Mouse (Mus musculus) embryo, embryonic 10.5 days (tissue): ENCODE measurements around the gene Ahctf1.
"Not testable (repeated sequence)": the region's sequence is repeated elsewhere in the genome, so short reads cannot be mapped to it uniquely, and the experiment has no call there.

ENCODE experiments used
- DNase-seq: peaks from one replicate; pipeline ENCODE4 v3.0.0-alpha.2; 2015; ENCODE audit warnings: low spot score

Gene Ahctf1

DNA sequence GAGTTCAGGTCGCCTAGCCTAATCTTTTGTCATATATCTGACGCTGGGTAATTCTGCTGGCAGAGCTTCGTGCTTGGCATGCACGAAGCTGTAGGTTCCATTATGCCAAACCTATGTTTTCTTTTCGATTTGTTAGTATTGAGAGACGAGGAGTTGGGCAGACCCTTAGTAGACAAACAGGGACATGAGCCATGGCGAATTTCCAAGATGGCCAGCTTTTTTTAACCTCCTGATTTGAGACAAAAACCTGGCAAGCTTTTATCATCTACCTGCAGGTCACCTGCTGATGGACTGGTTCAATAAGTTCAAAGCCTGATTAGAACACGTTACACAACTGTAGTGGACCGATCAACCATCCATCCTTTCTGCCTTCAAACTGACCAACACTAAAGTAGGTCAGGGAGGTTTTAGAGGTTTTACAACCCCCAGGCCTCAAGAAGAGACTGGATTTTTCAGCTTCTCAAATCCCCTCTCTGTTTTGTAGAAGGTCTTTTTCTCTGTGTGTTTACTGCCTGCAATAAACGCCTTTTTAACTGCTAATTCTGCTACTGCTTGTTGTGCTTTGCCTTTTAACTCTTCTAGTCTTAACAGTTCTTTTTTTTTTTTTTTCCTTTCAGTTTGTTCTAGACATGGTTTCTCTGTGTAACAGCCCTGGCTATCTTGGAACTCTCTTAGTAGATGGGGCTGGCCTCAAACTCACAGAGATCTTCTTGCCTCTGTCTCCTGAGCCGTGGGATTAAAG lies 831 bp upstream of the Ahctf1 start:
- DNase-seq, result no peak

DNA sequence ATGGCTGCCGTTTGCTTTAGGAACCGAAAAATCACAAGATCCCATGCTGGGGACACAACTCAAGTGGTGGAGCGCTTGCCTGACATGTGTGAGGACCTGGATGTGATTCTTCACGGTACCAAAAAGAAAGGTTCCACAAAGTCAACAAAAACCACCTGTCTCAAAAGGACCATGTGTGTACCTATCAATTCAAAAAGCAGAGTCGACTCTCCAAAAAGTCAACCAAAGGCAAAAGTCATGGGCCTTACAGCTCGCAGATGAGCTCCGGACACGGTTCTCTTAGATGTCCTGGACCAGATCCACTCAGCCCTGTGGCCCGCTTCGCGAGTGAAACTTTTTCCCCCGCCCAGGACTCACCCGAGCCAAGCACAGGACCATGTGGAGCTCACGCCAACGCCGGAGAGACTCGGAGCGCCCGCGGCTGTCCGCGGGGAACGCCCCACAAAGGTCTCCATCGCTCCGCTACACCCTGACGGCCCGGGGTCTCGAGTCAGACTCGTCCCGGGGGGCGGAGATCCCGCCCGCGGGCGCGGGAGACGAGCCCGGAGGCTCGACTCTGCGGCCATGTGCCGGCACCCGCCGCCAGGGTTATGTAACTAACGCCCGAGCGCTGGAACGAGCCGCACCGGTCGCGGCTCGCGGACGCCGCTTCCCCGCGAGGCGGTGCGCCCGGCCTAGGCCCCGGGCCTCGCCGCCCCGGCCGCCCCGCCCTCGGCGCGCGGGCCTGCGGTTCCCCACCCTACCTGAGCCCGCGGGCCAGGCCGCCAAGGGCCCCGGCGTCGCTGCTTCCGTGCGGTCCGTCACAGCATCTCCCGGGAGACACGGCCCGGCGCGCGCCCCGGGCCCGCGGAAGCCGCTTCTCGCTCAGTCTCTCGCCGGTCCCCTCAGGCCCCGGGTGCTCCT lies 619 bp downstream of the Ahctf1 start, which contains the start of gene Gm10518:
Gene Gm10518, plus strand, starts transcription at position 767 of the 903 bp plus-strand sequence.
- DNase-seq, result peak; percentile 66

DNA sequence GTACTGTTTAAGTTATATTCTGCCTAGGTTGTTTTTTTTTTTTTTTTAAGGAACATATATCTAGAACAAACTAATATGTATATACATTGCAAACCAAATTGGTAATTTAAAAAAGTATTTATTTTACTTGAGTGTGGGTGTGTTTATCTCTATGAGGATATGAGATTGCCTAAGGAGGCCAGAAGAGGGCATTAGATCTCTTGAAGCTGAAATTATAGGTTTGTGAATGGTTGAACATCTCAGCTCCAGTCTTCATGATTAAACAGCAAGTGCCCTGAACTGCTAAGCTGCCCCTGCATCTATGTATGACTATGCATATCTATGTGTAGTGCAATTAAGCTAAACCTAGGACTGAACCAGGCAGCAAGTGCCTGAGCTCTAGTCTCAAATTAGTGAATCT lies 4.7 kb downstream of the Ahctf1 start:
- DNase-seq, result no peak

DNA sequence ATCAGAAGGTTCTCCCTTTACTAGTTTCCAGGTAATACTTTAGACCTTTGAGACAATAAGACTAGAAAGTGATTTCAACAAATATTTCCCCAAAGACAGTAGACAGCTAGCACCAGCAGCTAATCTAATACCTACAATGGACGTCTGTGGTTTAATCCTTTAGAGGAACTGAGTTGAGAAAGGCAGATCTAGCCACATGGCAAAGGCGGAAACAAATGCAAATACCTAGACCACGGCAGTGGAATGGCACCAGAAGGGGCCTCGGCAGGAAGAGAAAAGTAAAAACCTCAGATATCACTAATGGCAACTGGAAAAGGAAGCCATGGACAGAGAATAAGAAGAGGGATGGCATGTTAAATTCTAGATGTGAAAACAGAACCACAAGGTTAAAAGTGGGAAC lies 16.2 kb downstream of the Ahctf1 start:
- DNase-seq, result no peak

DNA sequence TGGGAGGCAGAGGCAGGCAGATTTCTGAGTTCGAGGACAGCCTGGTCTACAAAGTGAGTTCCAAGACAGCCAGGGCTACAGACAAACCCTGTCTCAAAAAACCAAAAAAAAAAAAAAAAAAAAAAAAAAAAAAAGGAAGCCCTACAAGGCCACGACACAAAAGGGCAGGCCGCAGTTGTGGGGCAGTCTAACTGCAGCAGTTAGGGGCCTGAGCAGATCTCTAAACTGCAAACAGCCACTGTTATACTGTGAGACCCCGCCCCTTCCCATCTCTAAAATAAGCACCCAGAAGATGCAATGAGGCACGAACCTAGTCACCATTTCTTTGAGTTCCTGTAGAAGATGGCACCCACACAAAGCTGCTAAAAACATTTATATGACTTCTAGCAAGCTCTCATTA lies 18.0 kb downstream of the Ahctf1 start:
- DNase-seq, result no peak

DNA sequence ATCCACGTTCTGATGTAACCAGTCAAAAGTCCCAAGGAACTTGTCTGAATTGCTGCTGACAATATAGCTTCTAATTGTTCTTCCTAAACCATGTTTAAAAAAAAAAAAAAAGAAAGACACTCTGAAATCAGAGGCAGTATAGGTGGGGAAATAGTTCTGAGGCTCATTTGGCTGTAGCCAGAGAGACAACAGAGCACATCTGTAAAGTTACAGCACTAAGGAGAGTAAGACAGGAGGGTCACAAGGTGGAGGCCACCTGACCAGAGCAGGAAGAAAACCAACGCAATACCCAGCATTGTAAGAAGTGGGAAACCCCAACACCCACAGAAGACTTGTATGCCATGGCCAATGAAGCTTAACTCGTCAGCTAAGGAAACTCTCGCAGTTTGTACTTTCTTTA lies 19.4 kb downstream of the Ahctf1 start:
- DNase-seq, result no peak

DNA sequence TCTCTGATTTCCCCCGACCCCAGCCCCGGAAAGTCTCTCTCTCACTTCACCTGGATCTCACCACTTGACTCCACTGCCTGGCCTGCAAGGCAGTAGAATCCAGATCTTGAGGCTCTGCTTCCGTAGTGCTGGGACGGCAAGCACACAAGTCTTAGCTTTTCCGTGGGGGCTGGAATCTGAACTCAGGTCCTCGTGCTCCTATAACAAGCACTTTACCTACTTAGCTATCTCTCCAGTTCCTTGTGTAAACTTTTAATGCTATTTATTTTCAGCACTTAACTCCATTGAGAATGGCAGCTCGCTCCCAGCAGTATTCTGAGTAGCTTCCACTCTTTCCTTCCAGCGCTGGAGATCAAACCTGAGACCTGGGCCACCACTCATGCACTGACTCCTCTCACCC lies 26.6 kb downstream of the Ahctf1 start:
- DNase-seq, result no peak

DNA sequence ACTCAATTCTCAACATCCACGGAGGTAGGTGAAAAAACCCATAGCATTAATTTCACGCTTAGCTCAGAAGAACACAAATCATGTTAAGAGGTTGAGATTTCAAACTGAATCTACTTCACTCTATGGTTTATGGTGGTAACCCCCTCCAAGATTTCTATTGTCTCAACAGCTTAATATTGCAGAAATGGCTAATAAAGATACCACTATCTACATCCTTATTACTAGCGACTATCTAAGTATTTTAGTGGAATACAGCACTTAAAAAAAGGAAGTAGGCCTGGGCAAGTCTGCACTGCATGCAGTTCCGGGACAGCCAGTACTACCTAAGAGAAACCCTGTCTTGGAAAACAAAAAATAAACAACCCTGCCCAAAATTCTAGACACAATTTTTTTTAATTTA lies 42.9 kb downstream of the Ahctf1 start:
- no peak for DNase-seq

DNA sequence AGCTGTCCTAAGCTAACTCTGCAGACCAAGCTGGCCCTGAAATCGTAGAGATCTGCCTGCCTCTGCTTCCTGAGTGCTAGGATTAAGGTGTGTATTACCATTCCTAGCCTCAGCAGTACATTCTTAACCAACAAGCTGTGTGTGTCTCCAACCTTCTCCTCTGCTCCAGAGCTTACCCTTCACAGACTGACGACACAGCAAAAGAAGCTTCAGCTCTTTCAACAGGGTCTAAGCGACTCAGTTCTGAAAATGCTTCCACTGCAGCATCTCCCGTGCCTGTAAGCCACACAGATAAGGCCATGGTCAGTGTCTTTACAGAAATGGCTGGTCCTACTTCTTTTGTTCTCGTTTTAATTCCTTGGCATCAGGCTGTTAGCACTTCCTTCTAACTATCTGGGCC lies 43.4 kb downstream of the Ahctf1 start:
- no peak for DNase-seq

DNA sequence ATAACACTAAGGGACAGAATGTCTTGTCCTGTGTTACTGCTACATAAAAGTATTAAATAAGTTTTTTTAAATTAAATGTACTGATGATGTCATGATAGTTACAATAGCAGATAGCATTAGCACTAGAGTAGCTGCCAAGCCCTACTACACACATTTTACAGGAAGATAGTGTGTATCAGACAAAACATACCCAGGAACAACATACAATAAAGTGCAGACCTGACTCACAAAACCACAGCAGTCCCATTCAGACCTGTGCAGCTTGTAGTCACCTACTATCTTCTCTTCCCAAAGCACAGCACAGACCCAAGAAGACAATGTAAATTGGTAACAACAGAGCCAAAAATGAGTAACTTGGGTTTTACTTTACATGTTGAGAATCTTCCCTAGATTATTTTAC lies 47.0 kb downstream of the Ahctf1 start:
- no peak for DNase-seq

DNA sequence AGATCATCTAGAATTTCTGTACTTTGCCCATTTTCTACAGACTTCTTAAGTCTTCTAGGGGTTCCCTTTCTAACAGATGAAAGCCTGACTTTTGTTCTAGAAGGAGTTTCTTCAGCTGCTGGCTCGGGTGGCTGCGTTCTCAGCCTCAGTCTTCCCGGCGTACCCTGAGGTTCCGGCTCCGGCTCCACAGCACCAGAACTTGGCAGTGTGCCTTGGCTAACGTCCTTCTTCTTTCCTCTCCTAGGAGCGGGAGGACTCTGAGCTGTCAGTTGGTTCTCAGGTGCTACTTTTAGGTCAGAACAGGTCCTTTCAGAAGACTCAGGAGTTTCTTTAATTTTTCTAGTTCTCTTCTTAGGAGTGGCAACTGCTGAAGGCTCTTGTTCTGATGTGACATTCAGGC lies 50.5 kb downstream of the Ahctf1 start:
- no peak for DNase-seq

DNA sequence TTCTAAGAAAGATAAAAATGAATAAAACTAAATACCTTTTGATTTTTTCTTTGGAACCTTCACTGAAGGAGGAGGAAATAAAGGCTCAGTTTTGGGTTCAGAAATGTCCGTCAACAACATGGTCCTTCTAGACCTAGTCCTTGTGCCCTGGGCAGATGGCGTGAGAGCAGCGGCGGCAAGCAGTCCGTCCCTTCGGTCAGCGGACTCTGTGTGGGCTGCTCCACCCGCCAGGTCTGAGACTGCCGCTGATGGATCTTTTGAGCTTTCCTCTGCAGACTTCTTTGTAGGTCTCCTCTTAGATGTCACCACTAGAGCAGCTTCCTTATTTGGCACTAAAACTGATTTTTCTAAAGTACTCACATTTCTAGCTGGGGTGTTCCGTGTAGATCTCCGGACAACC lies 51.2 kb downstream of the Ahctf1 start:
- no peak for DNase-seq

DNA sequence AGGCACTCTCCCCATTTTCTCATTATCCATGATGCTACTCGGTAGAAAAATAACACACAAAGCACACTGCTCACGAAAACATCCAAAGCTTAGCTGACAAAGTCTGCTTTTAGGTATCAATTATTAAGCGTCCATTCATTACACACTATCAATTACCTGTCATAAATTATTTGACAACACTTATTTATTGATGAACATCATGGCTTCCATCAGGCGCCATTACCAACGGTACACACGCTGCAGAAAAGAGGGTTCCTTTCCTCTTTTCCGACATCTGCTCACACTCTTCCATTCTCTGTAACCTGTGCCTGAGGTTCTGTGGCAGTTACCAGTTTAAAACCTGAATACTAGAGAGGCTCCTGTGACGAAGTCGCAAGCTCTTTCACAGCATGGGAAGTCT lies 58.3 kb downstream of the Ahctf1 start, which contains the start of gene Kif28:
Gene Kif28, minus strand, starts transcription at position 101 of the 400 bp plus-strand sequence.
- no peak for DNase-seq

DNA sequence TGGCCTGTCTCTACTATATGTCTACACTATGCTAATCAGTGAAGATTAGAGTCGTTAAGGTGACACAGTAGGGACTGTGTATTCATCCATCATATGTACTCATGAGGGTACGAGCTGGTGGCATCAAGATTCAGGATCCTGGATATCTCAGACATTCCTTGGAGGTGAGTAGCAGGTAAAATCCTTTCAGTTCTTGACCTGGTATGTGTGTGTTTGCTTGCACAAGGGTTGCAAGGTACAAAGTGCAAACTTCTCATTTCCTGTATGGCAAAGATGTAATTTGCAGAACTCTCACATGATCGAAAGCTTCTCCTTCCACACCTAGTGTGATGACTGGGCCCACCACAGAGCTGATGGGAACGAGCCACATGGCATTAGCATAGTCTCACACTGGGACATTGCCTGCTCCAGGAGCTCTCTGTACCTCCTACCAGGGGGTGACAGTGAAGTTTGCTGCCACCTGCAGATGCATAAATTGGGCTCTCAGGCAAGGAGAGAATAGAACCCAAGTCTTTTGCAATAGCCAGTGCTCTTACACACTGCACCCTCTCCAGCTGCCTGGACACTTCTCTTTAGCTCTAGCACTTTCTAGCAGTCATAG lies 59.8 kb downstream of the Ahctf1 start:
- no peak for DNase-seq

DNA sequence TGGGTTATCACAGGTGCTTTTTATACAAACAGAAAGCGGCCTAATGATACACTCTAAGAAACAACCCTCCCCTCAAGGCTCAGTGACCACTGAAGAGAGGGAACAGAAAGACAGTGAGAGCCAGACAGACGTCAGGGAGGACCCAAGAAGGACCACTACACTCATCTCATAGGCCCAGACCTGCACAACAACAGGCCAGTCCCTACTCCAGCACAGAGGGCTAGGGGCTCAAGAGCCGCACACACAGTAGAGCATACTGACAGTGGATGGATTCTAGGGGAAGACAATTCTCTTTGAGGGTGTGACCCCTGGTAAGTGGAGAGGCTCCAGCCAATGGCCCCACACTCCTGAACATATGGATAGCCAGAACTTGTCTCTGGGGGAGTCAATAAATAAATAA lies 67.0 kb downstream of the Ahctf1 start:
- no peak for DNase-seq

DNA sequence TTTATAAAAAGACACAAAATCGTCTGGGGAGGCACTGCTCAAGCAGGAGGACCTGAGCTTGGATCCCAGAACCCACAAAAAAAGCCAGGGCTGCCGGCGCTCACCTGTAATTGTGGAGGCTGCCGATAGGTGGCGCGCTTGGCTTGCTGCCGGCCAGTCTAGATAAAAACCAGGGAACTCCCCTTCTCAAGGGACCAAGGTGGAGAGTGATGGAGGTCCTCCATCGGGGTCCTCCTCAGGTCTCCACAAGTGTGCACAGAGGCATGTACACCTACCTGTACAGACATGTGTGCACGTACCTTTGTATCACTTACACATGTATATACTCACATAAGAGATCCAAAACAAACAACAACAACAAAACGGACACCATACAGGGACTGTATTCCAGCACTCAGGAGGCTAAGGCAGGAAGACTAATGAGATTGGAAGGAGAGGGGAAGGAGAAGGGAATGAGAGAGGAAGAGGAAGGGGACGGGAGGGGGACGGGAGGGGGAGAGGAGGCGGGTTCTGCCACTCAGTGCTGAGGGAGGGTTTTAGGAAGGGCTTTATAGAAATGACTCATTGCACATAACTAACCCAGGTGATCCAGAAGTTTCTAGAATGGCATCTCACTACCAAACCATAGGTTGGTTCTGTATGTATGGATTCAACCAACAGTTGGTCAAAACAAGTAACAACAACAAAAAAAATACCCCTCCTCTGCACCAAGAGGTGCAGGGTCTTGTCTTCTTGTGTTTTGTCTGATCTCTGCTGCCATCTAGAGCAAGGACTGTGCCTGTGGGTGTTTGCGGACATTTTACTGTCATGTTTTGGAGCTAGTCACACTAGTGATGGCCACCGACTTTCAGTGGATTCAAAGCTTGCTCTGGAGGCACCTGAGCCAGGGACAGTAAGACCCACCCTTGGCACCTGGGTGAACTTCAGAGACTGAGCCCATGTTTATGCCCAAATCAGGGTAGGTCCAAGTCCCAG lies 68.7 kb downstream of the Ahctf1 start:
- peak; percentile 57 for DNase-seq

DNA sequence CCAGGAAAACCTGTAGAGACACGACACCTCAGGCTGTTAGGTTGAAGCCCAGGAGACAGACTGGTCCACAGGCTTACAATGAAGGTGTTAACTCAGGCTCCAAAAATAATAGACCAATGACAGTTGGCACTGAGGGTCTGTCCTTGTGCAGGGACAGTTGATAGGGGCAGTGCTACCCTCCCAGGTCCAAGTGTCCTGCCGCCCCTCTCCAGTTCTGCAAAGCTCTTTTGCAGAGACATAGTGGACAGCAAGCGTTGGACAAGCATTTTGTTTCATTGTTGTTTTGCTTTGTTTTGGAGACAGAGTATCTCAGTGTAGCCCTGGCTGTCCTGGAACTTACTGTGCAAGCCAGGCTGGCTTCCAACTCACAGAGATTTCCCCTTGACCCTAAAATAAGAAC lies 72.1 kb downstream of the Ahctf1 start:
- no peak for DNase-seq

DNA sequence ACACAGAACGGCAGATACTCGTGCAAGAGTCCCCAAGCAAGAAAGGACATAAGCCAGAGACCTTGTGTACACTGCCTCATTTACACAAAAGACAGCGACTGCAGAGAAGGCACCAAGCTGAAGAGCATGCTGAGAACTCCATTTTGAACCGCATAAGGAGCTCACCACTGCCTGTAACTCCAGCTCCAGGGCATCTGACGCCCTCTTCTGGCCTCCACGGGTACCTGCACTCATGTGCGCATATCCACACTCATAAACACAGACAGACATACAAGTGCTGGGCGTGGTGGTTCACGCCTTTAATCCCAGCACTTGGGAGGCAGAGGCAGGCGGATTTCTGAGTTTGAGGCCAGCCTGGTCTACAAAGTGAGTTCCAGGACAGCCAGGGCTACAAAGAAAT lies 74.8 kb downstream of the Ahctf1 start:
- DNase-seq, result no peak

DNA sequence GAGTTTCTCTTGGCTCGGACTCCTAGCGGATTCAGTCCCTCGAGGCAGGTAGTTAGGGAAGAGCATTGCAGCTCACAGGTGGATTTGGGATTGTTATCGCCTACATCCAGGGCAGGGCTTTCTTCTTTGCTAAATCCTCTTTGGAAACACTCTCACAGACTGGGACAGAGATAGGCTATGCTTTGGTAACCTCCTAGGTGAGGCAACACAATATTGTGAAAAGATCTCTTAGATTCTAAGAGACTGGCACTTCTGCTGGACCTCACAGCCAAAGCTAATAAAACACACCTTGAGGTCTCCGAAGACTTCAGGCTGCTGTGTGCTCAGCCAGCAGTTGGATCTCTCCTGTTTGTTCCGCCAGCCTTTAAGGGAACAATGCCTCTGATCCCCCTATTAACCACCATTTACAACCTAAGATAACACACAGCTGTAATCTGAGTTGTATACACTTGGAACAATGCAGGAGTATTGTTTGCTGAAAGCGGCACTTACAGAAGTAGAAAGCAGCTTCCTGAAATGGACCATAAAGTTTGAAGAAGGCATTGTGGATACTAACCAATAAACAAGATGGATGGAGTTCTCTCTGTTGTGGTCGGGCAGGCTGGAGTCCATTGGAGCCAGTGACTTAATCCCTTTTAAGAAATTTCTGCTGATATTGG lies 80.5 kb downstream of the Ahctf1 start:
- no peak for DNase-seq

DNA sequence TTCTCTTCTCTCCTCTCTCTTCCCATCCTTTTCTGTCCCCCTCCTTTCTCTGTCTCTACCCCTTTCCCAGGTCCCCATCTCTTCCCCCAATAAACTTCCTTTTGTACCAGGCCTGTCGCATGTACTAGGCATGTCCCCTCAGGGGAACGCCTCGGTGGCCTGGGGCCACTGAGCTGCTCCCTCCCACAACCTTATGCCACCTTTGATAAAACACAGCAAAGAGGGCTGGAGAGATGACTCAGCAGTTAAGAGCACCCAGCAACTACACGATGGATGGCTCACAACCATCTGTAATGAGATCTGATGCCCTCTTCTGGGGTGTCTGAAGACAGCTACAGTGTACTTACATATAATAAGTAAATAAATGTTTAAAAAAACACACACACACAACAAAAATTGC lies 87.7 kb downstream of the Ahctf1 start:
- no peak for DNase-seq

DNA sequence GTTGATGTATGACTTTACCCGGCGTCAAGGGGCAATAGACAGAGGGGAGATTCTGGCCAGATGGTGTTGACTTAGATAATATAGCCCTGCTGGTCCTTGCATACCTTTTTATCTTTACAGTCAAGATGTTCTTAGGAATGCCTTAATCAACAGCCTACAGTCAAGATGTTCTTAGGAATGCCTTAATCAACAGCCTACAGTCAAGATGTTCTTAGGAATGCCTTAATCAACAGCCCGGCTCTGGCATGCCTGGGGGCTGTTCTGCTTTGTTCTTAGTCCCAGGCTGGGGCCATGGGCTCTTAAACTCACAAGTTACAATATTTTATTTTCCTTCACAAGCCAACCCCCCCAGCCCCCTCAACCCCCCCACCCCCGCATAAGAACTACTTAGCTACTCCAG lies 88.2 kb downstream of the Ahctf1 start:
- not testable (repeated sequence) for DNase-seq
